Mouse (Mus musculus) megakaryocyte-erythroid progenitor cell, adult 5-6 weeks (primary cell): ENCODE results near the gene Slc12a5. TPM values are rescaled to one million over a fixed set of nuclear protein-coding genes. Genes with fewer than 3 reads are reported as not detected.

Experiments used
- ATAC-seq: replicated peaks from 2 replicates; pipeline ENCODE4 v1.8.0; 2016; ENCODE audit warnings: mild to moderate bottlenecking, inconsistent platforms; ENCODE audit not compliant: severe bottlenecking, poor library complexity, low FRiP score, low TSS enrichment
- total RNA-seq, 2 experiments: library from RNA; stranded (forward) in 1 of 2; stranded (reverse) in 1 of 2; fragments of 200-1000, 215-1000 nt in 1 of 2; fragments of >200 nt in 1 of 2; fragmentation: Nextera tagmentation in 1 of 2; gene quantifications; 2 replicates each; pipeline ENCODE4 v1.2.3; 2014 to 2017

The Slc12a5 gene
- total RNA-seq, 2 experiments from 2014 or later, result 0.61 TPM; not detected in 1

GRCm38 (mm10) chr2:164942692-164943290 is 17.8 kb upstream of the Slc12a5 start:
- no peak for ATAC-seq

- ATAC-seq, result no peak
Measured at GRCm38 (mm10) chr2:164947506-164947905, 13.1 kb upstream of the Slc12a5 start.

- ATAC-seq, result no peak
Measured at GRCm38 (mm10) chr2:164947930-164948329, 12.7 kb upstream of the Slc12a5 start.

DNA sequence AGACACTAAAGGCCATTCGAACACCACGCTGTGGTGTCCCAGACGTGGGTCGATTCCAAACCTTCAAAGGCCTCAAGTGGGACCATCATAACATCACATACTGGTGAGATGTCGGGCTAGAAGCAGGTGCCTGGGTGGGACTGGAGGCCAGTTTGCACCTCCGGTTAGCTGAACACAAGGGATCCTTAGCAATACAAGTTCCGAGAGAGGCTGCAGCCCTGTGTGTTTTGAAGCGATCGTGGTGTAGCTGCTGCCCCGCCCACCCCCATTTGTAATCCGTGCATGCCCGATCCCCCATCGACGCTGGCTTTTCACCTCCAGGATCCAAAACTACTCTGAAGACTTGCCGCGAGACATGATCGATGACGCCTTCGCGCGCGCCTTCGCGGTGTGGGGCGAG is 11.6 kb upstream of the Slc12a5 start:
- no peak for ATAC-seq

DNA sequence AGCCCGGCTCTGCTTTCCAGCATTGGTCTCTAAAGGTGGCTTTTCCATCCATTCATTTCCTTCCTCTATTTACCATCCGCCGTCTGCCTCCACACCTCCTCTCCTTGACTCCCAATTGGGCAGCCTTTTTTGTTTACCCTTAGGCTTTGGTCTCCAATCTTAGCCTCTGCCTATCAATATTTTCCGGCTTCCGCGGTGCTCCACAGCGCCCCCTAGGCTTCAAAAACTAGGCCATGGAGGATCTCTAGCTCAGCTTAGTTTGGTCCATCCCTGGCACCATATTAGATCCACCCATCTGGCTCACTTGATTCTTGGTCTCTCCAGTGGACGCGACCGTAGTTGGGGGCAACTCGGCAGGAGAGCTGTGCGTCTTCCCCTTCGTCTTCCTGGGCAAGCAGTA is 10.1 kb upstream of the Slc12a5 start:
- ATAC-seq, result no peak

- no peak for ATAC-seq
Measured at GRCm38 (mm10) chr2:164951745-164952144, 8.9 kb upstream of the Slc12a5 start.

DNA sequence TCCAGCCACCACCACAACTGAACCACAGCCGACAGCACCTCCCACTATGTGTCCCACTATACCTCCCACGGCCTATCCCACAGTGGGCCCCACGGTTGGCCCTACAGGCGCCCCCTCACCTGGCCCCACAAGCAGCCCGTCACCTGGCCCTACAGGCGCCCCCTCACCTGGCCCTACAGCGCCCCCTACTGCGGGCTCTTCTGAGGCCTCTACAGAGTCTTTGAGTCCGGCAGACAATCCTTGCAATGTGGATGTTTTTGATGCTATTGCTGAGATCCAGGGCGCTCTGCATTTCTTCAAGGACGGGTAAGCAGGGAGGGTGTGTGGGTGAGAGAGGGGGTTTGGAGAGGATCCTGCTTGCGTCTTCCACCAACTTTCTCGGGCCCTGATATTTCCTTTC is 8.2 kb upstream of the Slc12a5 start:
- no peak for ATAC-seq

DNA sequence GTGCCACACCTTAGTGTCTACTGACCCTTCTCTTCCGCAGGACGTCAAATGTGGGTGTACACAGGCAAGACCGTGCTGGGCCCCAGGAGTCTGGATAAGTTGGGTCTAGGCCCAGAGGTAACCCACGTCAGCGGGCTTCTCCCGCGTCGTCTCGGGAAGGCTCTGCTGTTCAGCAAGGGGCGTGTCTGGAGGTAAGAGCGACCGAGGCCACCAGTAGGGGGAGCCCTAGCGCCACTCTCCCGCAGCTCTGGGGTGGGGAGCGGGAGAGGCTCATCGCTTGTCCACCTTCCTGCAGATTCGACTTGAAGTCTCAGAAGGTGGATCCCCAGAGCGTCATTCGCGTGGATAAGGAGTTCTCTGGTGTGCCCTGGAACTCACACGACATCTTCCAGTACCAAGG is 7.4 kb upstream of the Slc12a5 start:
- peak; percentile 86 for ATAC-seq

- ATAC-seq, result no peak
Measured at GRCm38 (mm10) chr2:164955725-164956124, 4.9 kb upstream of the Slc12a5 start.

GRCm38 (mm10) chr2:164956195-164956594 is 4.4 kb upstream of the Slc12a5 start:
- ATAC-seq, result no peak

- ATAC-seq, result no peak
Measured at GRCm38 (mm10) chr2:164957548-164958315, 2.9 kb upstream of the Slc12a5 start.

DNA sequence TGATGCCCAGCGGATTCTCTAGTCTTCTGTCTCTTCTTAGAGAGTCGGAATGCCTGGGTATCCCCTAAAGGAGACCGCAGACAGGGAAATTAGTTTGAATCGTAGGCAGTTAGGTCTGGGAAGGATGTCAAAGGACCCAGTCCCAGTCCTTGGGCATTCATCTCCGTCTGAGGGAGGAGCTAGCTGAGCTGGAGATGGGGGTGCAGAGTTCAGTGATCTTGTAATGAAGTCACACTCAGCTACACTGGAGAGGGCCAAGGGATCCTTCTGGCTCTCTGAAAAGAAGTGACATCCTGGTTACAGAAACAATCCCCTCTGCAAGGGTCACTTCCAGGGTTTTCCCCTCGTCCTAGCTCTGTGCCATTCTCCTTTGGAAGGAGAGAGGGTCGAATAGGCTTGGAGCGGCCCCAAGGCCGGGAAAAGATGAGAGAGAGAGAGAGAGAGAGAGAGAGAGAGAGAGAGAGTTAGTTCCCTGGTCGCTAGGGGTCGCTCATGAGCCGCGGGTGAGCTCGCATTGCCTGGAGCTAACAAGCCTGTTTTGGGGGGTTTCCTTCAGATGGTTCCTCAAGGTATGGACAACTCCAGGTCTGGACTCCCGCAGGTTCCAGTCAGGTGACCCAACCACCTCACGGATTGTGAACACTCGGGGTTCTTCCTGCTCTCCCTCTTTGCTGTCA is 1.0 kb downstream of the Slc12a5 start:
- ATAC-seq, result peak; percentile 68

DNA sequence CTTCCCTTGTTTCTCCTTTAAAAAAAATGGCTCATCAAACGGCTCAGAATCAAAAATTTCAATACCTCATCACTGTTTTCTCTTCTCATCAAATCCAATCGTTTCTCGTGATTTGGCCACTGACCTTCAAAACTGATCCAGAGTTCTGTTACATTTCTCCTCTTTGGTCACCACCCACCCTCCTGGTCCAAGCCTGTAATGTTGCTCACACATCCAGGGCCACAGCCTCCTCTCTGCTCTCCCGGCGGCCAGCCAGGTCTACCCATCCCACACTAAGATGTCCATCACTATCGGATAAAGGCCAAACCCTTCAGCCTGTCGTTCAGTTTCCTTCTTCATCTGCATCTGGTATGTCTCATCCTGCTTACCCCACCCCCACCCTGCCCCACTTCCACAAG is 1.6 kb downstream of the Slc12a5 start:
- no peak for ATAC-seq

DNA sequence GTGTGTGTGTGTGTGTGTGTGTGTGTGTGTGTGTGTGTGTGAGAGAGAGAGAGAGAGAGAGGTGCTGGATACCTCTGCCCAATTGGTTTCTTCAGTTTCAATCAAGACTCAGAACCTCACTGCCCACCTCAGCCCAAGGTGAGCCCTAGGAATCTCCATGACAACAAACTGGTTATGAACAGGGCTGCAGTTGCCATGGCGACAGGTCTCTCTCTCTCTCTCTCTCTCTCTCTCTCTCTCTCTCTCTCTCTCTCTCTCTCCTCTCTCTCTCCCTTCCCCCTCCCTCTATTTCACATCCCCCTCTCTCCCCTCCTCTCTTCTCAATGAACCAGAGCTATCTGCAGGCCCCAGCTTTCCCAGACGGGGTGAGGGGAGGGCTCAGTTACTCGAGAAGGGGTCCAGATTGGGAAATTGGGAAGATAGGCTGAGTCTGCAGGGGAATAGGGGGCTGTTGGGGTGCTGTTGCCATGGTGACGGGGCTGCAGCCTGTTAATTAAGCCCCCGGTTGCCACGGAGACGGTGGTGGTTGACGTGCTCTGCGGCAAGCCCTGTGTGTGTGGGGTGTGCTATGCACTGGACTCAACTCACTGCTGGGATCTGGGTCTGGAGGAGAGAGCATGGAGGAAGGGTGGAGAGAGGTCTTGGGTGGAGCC is 3.8 kb downstream of the Slc12a5 start:
- no peak for ATAC-seq

DNA sequence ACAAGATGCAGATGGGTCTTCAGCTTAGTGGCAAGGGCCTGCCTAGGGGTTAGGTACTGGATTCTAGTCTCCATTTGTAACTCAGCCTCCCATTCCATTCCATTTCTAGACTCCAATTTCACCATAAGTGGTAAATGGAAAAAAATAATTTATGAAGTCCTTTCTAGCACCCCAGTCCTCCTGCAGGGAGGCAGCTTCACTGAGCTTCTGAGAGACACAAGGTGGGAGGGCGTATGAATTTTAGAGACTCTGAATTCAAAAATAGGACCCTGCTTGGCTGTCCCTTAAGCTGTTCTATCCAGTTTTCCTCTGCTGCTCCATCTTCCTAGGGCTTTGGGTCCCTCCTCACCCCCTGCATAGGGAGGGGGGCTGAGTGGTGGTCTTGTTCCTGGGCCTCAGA is 4.4 kb downstream of the Slc12a5 start:
- ATAC-seq, result no peak

DNA sequence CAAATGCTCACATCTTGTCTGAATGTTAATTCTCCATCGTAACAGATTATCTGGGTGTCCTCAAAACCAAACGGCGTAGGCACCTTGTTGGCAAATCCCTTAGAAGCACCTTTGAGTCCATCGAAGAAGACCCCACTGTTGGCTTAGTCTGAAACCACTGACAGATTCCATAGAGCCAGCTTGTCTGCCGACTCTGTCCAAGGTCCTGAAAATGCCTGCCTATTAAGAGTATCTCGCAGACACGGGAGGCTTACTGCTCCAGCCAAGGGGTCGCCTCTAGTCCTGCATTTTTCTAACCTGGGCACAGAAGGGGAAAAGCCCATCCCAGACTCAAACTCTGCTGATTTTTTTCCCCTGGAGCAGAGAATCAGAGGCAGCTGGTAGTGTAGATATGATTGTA is 5.8 kb downstream of the Slc12a5 start:
- no peak for ATAC-seq

GRCm38 (mm10) chr2:164967193-164967592 is 6.6 kb downstream of the Slc12a5 start:
- ATAC-seq, result no peak

- ATAC-seq, result no peak
Measured at GRCm38 (mm10) chr2:164967761-164968440, 7.3 kb downstream of the Slc12a5 start.

DNA sequence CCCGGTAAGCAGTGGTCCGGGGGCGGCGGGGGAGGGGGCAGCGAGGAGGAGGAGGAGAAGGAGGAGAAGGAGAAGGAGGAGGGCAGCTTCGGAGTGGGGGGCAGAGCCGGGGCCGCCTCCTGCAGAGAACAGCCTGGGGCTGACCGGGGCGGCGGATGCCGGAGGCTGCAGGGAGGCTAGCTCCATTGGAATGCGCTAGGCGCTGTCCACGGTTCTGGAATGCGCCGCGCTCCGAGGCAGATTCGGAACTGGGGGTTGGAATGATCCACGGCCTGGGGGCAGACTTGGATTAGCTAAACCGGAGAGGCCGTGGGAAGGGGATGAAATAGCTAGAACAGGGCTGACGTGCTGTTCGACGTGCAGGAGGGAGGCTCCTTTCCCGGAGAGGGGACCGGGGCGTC is 7.8 kb downstream of the Slc12a5 start:
- peak; percentile 71 for ATAC-seq

DNA sequence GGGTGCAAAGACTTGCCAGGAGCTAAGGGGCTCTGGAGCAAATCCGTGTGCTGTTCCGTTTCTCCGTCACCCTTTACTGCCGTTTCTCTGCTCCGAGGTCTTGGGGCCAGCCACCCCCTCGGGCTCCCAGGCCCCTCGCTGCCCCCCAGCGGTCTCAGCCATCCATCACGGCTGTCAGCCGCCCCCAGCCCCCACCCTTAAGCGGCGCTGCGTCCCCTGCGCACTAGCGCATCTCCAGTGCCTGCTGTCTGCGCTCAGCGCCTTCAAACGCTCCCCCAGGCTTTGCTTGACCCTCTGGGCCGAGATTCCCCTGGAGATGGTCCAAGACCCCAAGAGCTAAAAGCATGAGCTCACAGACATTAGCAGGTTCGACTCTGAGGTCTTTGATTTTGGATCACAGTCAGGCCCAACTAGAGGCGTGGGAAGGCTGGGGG is 8.8 kb downstream of the Slc12a5 start:
- ATAC-seq, result no peak
